Mouse (Mus musculus): ENCODE measurements around the gene Capns2. TPM values are rescaled to one million over a fixed set of nuclear protein-coding genes. Genes with fewer than 3 reads are reported as not detected.
"Not testable (repeated sequence)": the region's sequence is repeated elsewhere in the genome, so short reads cannot be mapped to it uniquely, and the experiment has no call there.

Capns2 gene
- 0.95 TPM in 1 of 2 replicates, not detected in the other for total RNA-seq (2021)
- long read RNA-seq, result 0 reads

- DNase-seq, result no peak
These were observed at the start of gene Capns2 for GRCm38 (mm10) chr8:92901107-92901506. TSS of gene Capns2 (plus strand) at chr8:92901407.

- DNase-seq, result no peak
These were observed 47.8 kb upstream of the Capns2 start for GRCm38 (mm10) chr8:92853188-92853983.

DNA sequence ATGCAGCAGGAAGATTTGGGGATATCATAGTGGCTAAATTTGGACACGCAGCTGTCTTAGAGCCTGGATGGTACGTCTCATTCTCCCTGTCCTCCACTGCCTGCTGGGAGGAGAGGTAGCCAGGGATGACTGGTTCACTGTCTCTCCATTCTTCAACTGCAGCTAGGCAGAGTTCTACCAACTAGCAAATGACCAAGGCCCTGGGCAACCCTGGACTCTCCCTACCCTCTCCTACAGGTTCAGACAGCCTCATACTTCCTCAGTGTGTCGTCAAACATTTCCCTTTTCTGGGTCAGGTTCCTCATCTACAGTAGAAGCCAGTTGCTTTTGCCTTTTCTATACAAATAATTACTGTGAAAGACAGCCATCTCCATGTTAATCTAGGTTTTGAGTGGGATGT, 46.5 kb upstream of the Capns2 start:
- no peak for DNase-seq

- peak; percentile 83 for DNase-seq
These were observed 45.9 kb upstream of the Capns2 start, which contains the start of gene Lpcat2 for GRCm38 (mm10) chr8:92855171-92855894. TSS of gene Lpcat2 (plus strand) at chr8:92855339.

DNA sequence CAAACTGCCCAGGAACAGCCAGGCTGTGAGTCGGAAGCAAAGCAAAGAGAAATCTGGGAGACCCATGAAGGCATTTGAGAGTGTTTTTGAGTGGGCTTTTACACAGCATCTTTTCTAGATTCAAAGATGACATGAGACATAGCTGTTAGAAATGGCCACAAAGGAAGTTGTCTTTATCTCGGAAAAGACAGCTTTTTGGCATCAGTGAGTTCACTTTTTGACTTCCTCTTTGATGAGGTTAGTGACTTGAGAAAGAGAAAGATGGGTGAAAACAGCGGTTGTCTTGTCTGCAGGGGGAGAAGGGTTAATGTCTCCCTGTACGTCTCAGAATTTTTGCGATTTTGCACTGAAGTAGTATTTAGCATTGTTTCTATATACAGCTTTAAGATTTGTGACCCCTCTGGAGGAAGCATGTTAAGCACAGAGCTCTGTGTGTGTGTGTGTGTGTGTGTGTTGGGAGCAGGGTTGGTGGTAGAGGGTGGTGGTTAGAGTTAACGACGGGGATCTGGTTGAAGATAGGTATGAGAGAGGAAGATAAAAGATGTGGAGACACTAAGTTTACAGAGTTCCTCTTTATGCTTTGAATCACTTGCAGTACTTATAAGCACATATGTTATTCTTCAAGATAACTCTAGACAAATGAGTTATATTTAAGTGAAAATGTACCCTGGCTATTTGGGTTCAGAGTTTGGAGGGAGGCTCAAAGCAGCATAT, 44.8 kb upstream of the Capns2 start:
- no peak for DNase-seq

- DNase-seq, result no peak
These were observed 42.6 kb upstream of the Capns2 start for GRCm38 (mm10) chr8:92858475-92859182.

DNA sequence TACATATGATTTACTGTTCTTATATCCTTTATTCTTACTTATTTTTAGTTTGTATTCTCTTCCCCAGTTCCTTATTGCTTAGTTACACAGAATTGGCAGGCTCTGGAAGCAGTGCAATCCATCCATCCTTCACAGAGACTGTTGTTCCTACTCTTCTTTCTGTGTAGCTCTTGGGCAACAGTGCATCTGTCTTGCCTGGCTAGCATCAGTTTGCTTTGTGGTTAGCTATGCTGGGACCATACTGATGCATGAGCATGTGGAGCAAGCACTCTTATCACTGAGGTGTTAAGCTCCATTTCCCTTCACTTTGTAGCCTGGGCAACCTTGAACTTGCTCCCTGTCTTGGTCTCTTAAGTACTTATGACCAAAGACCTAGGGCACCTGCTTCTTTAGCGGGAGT, 39.2 kb upstream of the Capns2 start:
- no peak for DNase-seq

- DNase-seq, result no peak
These were observed 30.9 kb upstream of the Capns2 start for GRCm38 (mm10) chr8:92870281-92870680.

GRCm38 (mm10) chr8:92872063-92872759, 29.0 kb upstream of the Capns2 start:
- DNase-seq, result no peak

GRCm38 (mm10) chr8:92875795-92876194, 25.4 kb upstream of the Capns2 start:
- DNase-seq, result no peak

DNA sequence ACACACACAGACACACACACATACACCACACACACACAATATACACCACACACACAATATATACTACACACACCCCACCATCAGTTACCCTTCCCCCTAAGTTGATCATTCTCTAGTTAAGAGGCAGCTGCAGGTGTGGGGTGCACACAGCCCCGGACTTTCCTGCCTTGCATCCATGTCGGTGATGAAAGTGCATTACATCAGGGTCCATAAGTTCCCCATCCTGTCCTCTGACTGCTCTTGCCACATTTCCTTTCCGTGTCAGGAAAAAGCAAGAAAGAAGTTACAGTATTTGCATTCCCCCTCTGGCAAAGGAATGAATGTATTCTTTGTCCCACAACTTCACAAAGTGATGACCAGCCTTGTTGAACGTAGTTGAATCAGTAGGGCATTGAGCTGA, 20.0 kb upstream of the Capns2 start:
- DNase-seq, result no peak

DNA sequence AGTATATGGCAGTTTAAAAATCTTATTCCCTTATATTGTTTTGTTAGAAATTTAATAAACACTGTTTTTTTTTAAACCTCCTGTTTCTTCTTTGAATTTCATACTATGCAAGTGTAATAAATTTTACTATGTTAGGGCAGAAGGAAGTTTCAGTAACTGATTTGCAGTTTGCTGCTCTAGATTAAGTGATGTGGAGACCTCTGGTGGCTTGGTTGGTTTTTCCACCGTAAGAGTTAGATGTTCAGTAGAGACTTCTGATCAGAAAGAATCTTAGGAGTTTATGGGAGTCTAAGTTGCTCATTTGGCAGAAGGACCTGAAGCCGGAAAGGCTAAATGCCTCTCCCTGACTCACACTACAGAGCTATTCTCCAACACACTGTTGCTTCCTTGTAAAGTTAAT, 17.4 kb upstream of the Capns2 start:
- no peak for DNase-seq

- not testable (repeated sequence) for DNase-seq
These were observed 9.0 kb upstream of the Capns2 start for GRCm38 (mm10) chr8:92892216-92892615.

DNA sequence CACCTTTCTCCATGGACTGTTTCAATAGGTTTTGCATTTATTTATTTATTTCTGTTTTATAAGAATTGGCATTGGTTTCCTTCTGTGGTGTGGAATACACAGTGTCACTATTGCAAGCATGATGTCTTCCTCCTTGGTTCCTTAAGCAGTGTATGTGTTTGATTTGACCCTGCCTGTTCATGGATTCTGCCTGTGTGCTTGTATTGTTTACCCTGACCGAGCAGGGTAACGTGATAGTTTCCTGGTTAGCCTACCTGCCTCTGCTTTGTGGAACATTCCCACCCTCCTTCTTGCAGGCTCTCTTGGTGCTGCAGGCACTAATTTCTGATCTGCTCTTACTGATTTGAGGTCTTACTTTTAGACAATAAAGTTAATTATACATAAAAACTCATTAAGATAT, 7.3 kb upstream of the Capns2 start:
- no peak for DNase-seq

GRCm38 (mm10) chr8:92895053-92895452, 6.2 kb upstream of the Capns2 start:
- DNase-seq, result no peak

GRCm38 (mm10) chr8:92896056-92896455, 5.2 kb upstream of the Capns2 start:
- DNase-seq, result no peak

- DNase-seq, result no peak
These were observed 4.6 kb upstream of the Capns2 start for GRCm38 (mm10) chr8:92896611-92897010.

DNA sequence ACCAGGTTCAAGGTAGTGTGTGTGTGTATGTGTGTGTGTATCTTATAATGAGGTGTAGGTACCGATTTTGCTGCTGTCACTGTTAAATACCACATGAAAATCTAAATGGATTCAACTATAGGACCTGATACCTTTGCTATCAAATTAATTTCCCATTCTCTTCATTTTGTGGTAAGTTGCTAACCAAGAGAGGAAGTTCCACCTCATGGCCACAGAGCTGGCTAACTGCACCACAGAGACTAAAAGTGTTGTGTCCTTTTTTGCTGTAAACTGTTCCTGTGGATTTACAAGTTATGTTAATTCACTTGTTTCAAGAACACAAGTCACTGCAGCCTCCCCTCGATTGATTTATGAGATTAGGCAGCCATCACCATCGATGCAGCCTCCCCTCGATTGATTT, 3.4 kb upstream of the Capns2 start:
- DNase-seq, result no peak

- no peak for DNase-seq
These were observed 1.6 kb upstream of the Capns2 start for GRCm38 (mm10) chr8:92899590-92899989.

DNA sequence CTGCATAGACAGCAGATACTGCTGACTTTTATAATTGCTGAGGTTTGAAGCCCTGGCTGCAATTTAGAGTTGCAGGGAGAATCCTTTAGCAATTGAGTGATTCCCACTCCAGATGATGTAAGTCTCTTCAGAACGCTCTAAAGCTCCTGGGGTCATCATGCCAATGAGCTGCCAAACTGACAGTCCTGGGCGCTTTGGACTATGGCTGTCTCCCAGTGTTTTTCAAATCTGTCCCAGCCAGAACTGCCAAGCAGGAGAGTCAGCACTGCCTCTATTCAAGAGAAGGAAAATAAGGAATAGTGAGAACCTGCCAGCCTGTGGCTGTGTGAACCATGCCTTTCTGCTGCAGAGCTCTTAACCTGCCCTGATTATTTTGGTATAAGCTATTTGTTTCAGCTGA, 1.8 kb downstream of the Capns2 start:
- DNase-seq, result no peak

DNA sequence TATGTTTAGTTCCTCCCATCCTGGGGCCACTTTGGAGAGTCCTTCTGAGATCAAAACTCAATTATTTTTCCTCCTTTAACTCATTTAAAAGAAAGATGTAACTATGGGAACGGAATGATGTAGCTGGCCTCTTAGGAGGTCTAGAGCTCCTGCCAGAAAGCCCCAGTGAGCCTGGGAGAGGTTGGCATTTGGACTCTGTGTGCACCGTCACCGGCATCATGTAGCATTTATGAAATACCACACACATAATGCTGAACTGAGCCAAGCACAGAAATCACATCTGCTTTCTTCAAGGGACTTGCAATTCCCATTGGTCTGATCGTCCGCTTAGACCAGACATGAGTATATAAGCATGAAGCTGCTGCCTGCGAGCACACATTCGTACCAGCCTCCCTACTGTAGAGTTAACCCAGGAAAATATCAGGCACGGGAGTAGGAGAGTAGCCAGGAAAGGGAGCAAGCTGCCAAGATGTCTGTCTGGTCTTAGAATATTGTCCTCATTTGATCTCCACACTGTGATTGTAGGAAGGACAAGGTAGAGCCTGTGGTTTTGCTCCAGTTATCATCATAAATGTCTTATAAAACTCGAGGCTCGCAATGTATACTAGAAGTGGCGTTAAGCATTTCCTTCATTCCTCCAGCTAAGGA, 2.4 kb downstream of the Capns2 start:
- no peak for DNase-seq

Measured in adrenal gland, postnatal 25 days (tissue).